Mouse (Mus musculus) thymus, postnatal 0 days (tissue): ENCODE results near the gene Fam3b. TPM values are rescaled to one million over a fixed set of nuclear protein-coding genes. Genes with fewer than 3 reads are reported as not detected.

Experiments used
- DNase-seq: peaks from one replicate; pipeline ENCODE4 v3.0.0-alpha.2; 2015; ENCODE audit warnings: low spot score
- polyA plus RNA-seq: library from polyadenylated mRNA; unstranded; fragments of >200 nt; fragmentation: Nextera tagmentation; extraction: Ambion mirVana; gene quantifications from 2 replicates; pipeline ENCODE4 v1.2.1, GENCODE M21; 2015

Fam3b gene
- polyA plus RNA-seq, 1 experiment from 2014 or later: 0.47 TPM

DNA sequence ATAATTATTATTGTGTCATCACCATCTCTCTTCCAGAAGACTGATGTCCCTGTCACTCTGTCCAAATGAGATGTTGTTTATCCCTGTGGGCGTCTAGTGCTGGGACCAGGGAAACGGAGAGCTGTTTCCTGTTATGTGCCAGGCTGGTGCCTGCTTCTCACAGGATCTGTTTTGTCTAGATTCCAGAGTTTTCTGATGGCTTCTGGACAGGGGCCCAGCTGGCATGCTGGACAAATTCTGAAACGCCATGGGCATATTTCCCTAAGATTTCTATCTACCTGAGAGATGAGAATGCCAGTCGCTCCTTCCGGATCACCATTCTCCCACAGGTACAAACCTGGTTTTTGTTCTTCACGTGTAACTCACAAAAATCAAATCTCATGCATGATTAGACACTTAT, 92.9 kb downstream of the Fam3b start:
- DNase-seq: no peak

Other genes with a start within 250 kb of the Fam3b start
- 3.2 and 4.9 TPM in 2 replicates for gene Bace2, start 158.1 kb downstream of the Fam3b start, polyA plus RNA-seq
- 1.9 and 2.9 TPM in 2 replicates for gene Mx1, start 51.9 kb downstream of the Fam3b start, polyA plus RNA-seq
- gene Tmprss2, start 96.4 kb upstream of the Fam3b start, polyA plus RNA-seq: 1.3 and 1.5 TPM in 2 replicates
- gene Ripk4, start 249.0 kb upstream of the Fam3b start, polyA plus RNA-seq: 6.2 and 6.7 TPM in 2 replicates